Mouse (Mus musculus): ENCODE results near the gene Gm36210.

DNA sequence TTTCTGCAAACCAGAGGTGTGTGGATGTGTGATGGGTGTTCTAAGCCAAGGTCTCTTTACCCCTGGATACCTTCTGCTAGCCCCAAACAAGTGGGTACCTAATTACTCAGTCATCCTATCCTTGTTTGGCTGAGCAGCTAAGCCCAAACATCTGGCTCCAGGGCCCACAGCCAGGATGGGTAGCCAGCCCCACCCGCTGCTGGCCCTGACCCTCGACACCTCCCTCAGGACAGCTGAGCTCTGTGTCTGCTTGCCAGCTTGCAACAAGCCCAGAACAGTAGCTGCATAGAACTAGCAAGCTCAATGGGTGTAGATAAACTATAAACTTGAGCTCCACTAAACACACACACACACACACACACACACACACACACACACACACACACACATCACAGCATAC, 41.5 kb upstream of the Gm36210 start:
- TF ChIP-seq CTCF (IDR thresholded peaks at IDR 0.05; ENCODE audit: control insufficient read depth, insufficient read depth, low read length) (no peak), POLR2A (IDR thresholded peaks at IDR 0.05; ENCODE audit: borderline replicate concordance, control insufficient read depth, low read depth, low read length) (no peak)

All from bone marrow, adult 2 months (tissue).